Mouse (Mus musculus): ENCODE data around the gene Grsf1. TPM values are rescaled to one million over a fixed set of nuclear protein-coding genes. Genes with fewer than 3 reads are reported as not detected.

The Grsf1 gene
- polyA plus RNA-seq, 1 experiment = 27.3 TPM

GRCm38 (mm10) chr5:88644901-88645300 is 31.1 kb downstream of the Grsf1 start:
- Histone ChIP-seq H3K4me1 (replicated peaks; ENCODE audit: control insufficient read depth, insufficient read depth, low read length) (no peaks in the 10 kb centered on the region), H3K27ac (ENCODE audit: control insufficient read depth, insufficient read depth, low read length) (no peak overlapping the region), H3K27me3 (ENCODE audit: control insufficient read depth, insufficient read depth, low read length) (no peaks in the 10 kb centered on the region), H3K4me3 (ENCODE audit: control insufficient read depth, insufficient read depth, low read length) (no peak overlapping the region), H3K36me3 (ENCODE audit: control insufficient read depth, insufficient read depth, low read length) (no peaks in the 10 kb centered on the region)
- no peak for DNase-seq
- no peak for TF ChIP-seq CTCF (IDR thresholded peaks at IDR 0.05; ENCODE audit: borderline replicate concordance, control insufficient read depth, extremely low read depth, insufficient read depth, low read length, poor library complexity)
- TF ChIP-seq POLR2A (IDR thresholded peaks at IDR 0.05; ENCODE audit: control insufficient read depth, extremely low read depth, insufficient read depth, low read length, poor library complexity) = no peak
- WGBS = 84% methylated on average over 2 of the region's 2 CpGs

DNA sequence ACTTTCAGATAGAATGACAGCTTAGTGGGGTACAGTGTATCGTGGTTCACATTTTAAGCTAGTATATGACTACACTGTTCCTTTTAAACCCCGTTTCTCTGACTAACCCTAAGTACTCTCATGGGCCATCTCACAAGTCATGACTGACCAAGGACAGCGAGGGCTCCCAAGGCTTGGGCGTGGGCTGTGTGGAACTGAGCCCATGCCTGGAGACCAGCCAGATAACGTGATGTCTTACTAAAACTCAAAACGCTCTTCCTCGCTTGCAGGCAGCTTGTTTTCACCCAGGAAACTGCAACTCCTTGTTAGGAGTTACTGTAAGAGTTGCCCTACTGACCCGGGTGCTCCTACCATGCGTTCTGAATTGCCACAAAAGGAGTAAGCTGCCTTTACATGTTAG is 32.5 kb downstream of the Grsf1 start:
- no peaks in the 10 kb centered on the region for H3K4me1 ChIP-seq (replicated peaks; ENCODE audit: control insufficient read depth, insufficient read depth, low read length)
- TF ChIP-seq POLR2A (IDR thresholded peaks at IDR 0.05; ENCODE audit: control insufficient read depth, extremely low read depth, insufficient read depth, low read length, poor library complexity) (no peak), CTCF (IDR thresholded peaks at IDR 0.05; ENCODE audit: borderline replicate concordance, control insufficient read depth, extremely low read depth, insufficient read depth, low read length, poor library complexity) (no peak)
- no peak for DNase-seq
- no peaks in the 10 kb centered on the region for H3K36me3 ChIP-seq (ENCODE audit: control insufficient read depth, insufficient read depth, low read length)
- whole genome bisulfite sequencing = 94% methylated on average over 9 of the region's 9 CpGs
- no peaks in the 10 kb centered on the region for H3K27me3 ChIP-seq (ENCODE audit: control insufficient read depth, insufficient read depth, low read length)
- no peak overlapping the region for H3K4me3 ChIP-seq (ENCODE audit: control insufficient read depth, insufficient read depth, low read length)
- no peak overlapping the region for H3K27ac ChIP-seq (ENCODE audit: control insufficient read depth, insufficient read depth, low read length)

DNA sequence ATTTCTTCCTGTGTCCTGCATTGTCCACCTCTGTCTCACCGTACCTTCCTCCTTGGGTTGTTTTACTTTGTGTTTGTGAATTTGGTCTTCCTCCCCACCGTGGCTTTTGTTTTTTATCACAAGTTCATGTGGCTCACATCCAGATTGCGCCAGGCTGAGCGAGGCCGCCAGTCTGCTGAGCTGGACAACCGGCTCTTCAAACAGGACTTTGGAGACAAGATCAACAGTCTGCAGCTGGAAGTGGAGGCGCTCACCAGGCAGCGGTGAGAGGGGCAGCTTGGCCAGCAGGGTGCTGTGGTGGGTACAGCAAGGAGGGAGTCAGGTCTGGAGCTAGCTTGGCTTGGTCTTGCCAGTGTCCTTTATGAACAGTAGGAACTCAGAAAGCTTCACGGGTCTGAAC is 33.2 kb downstream of the Grsf1 start:
- Histone ChIP-seq H3K4me1 (replicated peaks; ENCODE audit: control insufficient read depth, insufficient read depth, low read length) (no peaks in the 10 kb centered on the region), H3K4me3 (ENCODE audit: control insufficient read depth, insufficient read depth, low read length) (no peak overlapping the region), H3K27ac (ENCODE audit: control insufficient read depth, insufficient read depth, low read length) (no peak overlapping the region), H3K36me3 (ENCODE audit: control insufficient read depth, insufficient read depth, low read length) (no peaks in the 10 kb centered on the region), H3K27me3 (ENCODE audit: control insufficient read depth, insufficient read depth, low read length) (no peaks in the 10 kb centered on the region)
- no peak for DNase-seq
- no peak for TF ChIP-seq CTCF (IDR thresholded peaks at IDR 0.05; ENCODE audit: borderline replicate concordance, control insufficient read depth, extremely low read depth, insufficient read depth, low read length, poor library complexity)
- TF ChIP-seq POLR2A (IDR thresholded peaks at IDR 0.05; ENCODE audit: control insufficient read depth, extremely low read depth, insufficient read depth, low read length, poor library complexity) = no peak
- 91% methylated on average over 9 of the region's 9 CpGs for WGBS

DNA sequence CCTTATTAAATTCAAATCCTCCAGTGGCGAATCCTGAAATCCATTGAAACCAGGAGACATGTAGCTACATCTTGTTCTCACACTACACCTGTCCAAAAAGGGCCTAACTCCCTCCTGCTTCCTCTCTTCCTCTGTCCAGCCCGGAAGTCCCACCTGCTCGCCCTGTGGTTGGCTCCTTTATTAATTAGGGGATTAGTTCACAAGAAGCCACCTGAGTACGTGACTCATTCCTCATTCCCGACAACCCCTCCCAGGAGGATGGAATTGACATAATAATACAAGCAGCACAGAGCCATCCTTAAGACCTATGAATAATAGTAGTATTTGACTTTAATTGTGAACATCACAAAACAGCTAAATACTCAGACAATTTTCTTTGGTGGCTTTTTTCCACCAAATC is 41.9 kb downstream of the Grsf1 start:
- WGBS = 95% methylated on average over 5 of the region's 5 CpGs
- Histone ChIP-seq H3K4me1 (replicated peaks; ENCODE audit: control insufficient read depth, insufficient read depth, low read length) (no peaks in the 10 kb centered on the region), H3K27me3 (ENCODE audit: control insufficient read depth, insufficient read depth, low read length) (no peaks in the 10 kb centered on the region), H3K27ac (ENCODE audit: control insufficient read depth, insufficient read depth, low read length) (no peak overlapping the region), H3K36me3 (ENCODE audit: control insufficient read depth, insufficient read depth, low read length) (no peaks in the 10 kb centered on the region), H3K4me3 (ENCODE audit: control insufficient read depth, insufficient read depth, low read length) (no peak overlapping the region)
- no peak for TF ChIP-seq POLR2A (IDR thresholded peaks at IDR 0.05; ENCODE audit: control insufficient read depth, extremely low read depth, insufficient read depth, low read length, poor library complexity)
- no peak for TF ChIP-seq CTCF (IDR thresholded peaks at IDR 0.05; ENCODE audit: borderline replicate concordance, control insufficient read depth, extremely low read depth, insufficient read depth, low read length, poor library complexity)
- no peak for DNase-seq

- no peaks in the 10 kb centered on the region for H3K27me3 ChIP-seq (ENCODE audit: control insufficient read depth, insufficient read depth, low read length)
- H3K27ac ChIP-seq (ENCODE audit: control insufficient read depth, insufficient read depth, low read length) = no peak overlapping the region
- no peak for DNase-seq
- no peak overlapping the region for H3K4me3 ChIP-seq (ENCODE audit: control insufficient read depth, insufficient read depth, low read length)
- no peaks in the 10 kb centered on the region for H3K36me3 ChIP-seq (ENCODE audit: control insufficient read depth, insufficient read depth, low read length)
- TF ChIP-seq CTCF (IDR thresholded peaks at IDR 0.05; ENCODE audit: borderline replicate concordance, control insufficient read depth, extremely low read depth, insufficient read depth, low read length, poor library complexity) (no peak), POLR2A (IDR thresholded peaks at IDR 0.05; ENCODE audit: control insufficient read depth, extremely low read depth, insufficient read depth, low read length, poor library complexity) (no peak)
- H3K4me1 ChIP-seq (replicated peaks; ENCODE audit: control insufficient read depth, insufficient read depth, low read length) = no peaks in the 10 kb centered on the region
- 98% methylated on average over 9 of the region's 9 CpGs for WGBS
These were observed 43.5 kb downstream of the Grsf1 start for GRCm38 (mm10) chr5:88632463-88632862.

- no peak overlapping the region for H3K4me3 ChIP-seq (ENCODE audit: control insufficient read depth, insufficient read depth, low read length)
- H3K27me3 ChIP-seq (ENCODE audit: control insufficient read depth, insufficient read depth, low read length) = no peaks in the 10 kb centered on the region
- no peaks in the 10 kb centered on the region for H3K4me1 ChIP-seq (replicated peaks; ENCODE audit: control insufficient read depth, insufficient read depth, low read length)
- TF ChIP-seq POLR2A (IDR thresholded peaks at IDR 0.05; ENCODE audit: control insufficient read depth, extremely low read depth, insufficient read depth, low read length, poor library complexity) (no peak), CTCF (IDR thresholded peaks at IDR 0.05; ENCODE audit: borderline replicate concordance, control insufficient read depth, extremely low read depth, insufficient read depth, low read length, poor library complexity) (no peak)
- H3K36me3 ChIP-seq (ENCODE audit: control insufficient read depth, insufficient read depth, low read length) = no peaks in the 10 kb centered on the region
- no peak for DNase-seq
- 94% methylated on average over 5 of the region's 5 CpGs for whole genome bisulfite sequencing
- no peak overlapping the region for H3K27ac ChIP-seq (ENCODE audit: control insufficient read depth, insufficient read depth, low read length)
These were observed 44.4 kb downstream of the Grsf1 start for GRCm38 (mm10) chr5:88631545-88631944.

- TF ChIP-seq CTCF (IDR thresholded peaks at IDR 0.05; ENCODE audit: borderline replicate concordance, control insufficient read depth, extremely low read depth, insufficient read depth, low read length, poor library complexity) (no peak), POLR2A (IDR thresholded peaks at IDR 0.05; ENCODE audit: control insufficient read depth, extremely low read depth, insufficient read depth, low read length, poor library complexity) (no peak)
- Histone ChIP-seq H3K4me3 (ENCODE audit: control insufficient read depth, insufficient read depth, low read length) (no peak overlapping the region), H3K27me3 (ENCODE audit: control insufficient read depth, insufficient read depth, low read length) (no peaks in the 10 kb centered on the region), H3K4me1 (replicated peaks; ENCODE audit: control insufficient read depth, insufficient read depth, low read length) (no peaks in the 10 kb centered on the region), H3K27ac (ENCODE audit: control insufficient read depth, insufficient read depth, low read length) (no peak overlapping the region), H3K36me3 (ENCODE audit: control insufficient read depth, insufficient read depth, low read length) (no peaks in the 10 kb centered on the region)
- no peak for DNase-seq
- WGBS = 43% methylated on average over 3 of the region's 3 CpGs
These were observed 45.1 kb downstream of the Grsf1 start for GRCm38 (mm10) chr5:88630883-88631282.
